Mouse (Mus musculus): Measurements from ENCODE around the gene Gm8265. TPM values are rescaled to one million over a fixed set of nuclear protein-coding genes. Genes with fewer than 3 reads are reported as not detected.
"Not testable (repeated sequence)": the region's sequence is repeated elsewhere in the genome, so short reads cannot be mapped to it uniquely, and the experiment has no call there.

Gene Gm8265
- not detected for total RNA-seq (2022)

DNA sequence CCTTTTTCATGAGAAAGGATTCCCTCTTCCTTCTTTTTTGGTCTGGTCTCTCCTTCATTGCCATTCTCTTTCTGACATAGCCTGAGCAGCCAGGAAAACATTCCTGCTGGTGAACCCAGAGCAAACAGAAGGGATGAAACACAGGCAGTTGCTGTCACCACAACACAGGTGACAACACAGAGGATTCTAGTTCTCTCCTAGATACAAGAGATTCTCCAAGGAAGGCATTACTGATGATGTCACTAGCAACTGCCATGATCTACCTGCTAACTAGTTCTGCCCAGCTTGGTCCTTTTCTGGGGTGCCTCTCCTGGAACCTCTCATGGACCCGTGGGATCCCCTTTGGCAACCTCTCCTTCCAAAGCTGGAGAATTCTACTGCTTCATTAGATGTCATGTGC, at the start of gene Gm8265:
Gene Gm8265 (minus strand): TSS at position 101 of the 400 bp plus-strand sequence.
- not testable (repeated sequence) for DNase-seq (ENCODE audit: low spot score in 2 of 2)

Other genes with a start within 250 kb of the Gm8265 start
- not detected for gene Gm3500, start 244.0 kb downstream of the Gm8265 start, total RNA-seq (2022)
- gene Gm3194, start 177.6 kb downstream of the Gm8265 start, total RNA-seq (2022): under 1 TPM in 2 of 4 experiments, not detected in 2; 0.24 to 0.29 TPM
- gene Gm8246, start 155.2 kb downstream of the Gm8265 start, total RNA-seq (2022): not detected
- gene Gm3187, start 148.8 kb downstream of the Gm8265 start, total RNA-seq (2022): not detected
- not detected for gene Gm3488, start 131.4 kb downstream of the Gm8265 start, total RNA-seq (2022)
- not detected for gene Gm3532, start 94.5 kb downstream of the Gm8265 start, total RNA-seq (2022)
- gene Gm9603, start 54.4 kb upstream of the Gm8265 start, total RNA-seq (2022): not detected
- gene Gm3373, start 108.5 kb upstream of the Gm8265 start, total RNA-seq (2022): not detected
- gene Gm3383, start 175.0 kb upstream of the Gm8265 start, total RNA-seq (2022): under 1 TPM in 3 of 4 experiments, not detected in 1; 0.24 to 0.36 (median 0.29) TPM
- not detected for gene Gm3424, start 197.3 kb upstream of the Gm8265 start, total RNA-seq (2022)
- not detected for gene Gm8237, start 247.4 kb upstream of the Gm8265 start, total RNA-seq (2022)

All from gastrocnemius, adult 8-10 months (tissue).